Mouse (Mus musculus) hindbrain, embryonic 16.5 days (tissue): ENCODE measurements around the gene 2300002M23Rik. TPM values are rescaled to one million over a fixed set of nuclear protein-coding genes. Genes with fewer than 3 reads are reported as not detected.

Experiments
- ATAC-seq: fragments of 200-750 bp; cut with Nextera tagmentation; 2 replicates; pipeline ENCODE4 v1.8.0; 2017; ENCODE audit warnings: moderate TSS enrichment, moderate library complexity
- H3K27ac ChIP-seq: fragments of 300-500 bp; sonication (generic); 2 replicates; pipeline ENCODE4 v1.5.1; 2014; ENCODE audit warnings: low read depth, mild to moderate bottlenecking, control low read depth, low read length, moderate library complexity
- H3K27me3 ChIP-seq: fragments of 300-500 bp; sonication (generic); replicated peaks from 2 replicates; pipeline ENCODE4 v1.6.1; 2014; ENCODE audit warnings: low read length; ENCODE audit not compliant: control insufficient read depth, insufficient read depth
- H3K36me3 ChIP-seq: fragments of 300-500 bp; sonication (generic); 2 replicates; pipeline ENCODE4 v1.6.1; 2014; ENCODE audit warnings: mild to moderate bottlenecking, low read length, moderate library complexity, mixed read lengths; ENCODE audit not compliant: control insufficient read depth, insufficient read depth
- H3K4me1 ChIP-seq: fragments of 300-500 bp; sonication (generic); 2 replicates; pipeline ENCODE4 v1.6.1; 2014; ENCODE audit warnings: low read depth, low read length; ENCODE audit not compliant: control insufficient read depth, insufficient read depth
- H3K4me2 ChIP-seq: fragments of 300-500 bp; sonication (generic); 2 replicates; pipeline ENCODE4 v1.6.1; 2014; ENCODE audit warnings: mild to moderate bottlenecking, low read length, control low read depth, moderate library complexity
- H3K4me3 ChIP-seq: fragments of 300-500 bp; sonication (generic); 2 replicates; pipeline ENCODE4 v1.5.1; 2014; ENCODE audit warnings: mild to moderate bottlenecking, low read length, control low read depth, moderate library complexity
- H3K9ac ChIP-seq: fragments of 300-500 bp; sonication (generic); 2 replicates; pipeline ENCODE4 v1.6.1; 2014; ENCODE audit warnings: low read depth, mild to moderate bottlenecking, control low read depth, low read length, moderate library complexity
- H3K9me3 ChIP-seq: fragments of 300-500 bp; sonication (generic); 2 replicates; pipeline ENCODE4 v1.6.1; 2014; ENCODE audit warnings: mild to moderate bottlenecking, low read length, moderate library complexity; ENCODE audit not compliant: control insufficient read depth
- WGBS: fragments of 180-500 bp; shearing (Covaris S2); extraction: QIAGEN DNeasy Blood & Tissue Kit; methylation state at CpG from one replicate; pipeline ENCODE4 v1.1.7; 2014; 5-methylcytosine and 5-hydroxymethylcytosine counted together
- polyA plus RNA-seq: library from polyadenylated mRNA; unstranded; fragments of >200 nt; fragmentation: Nextera tagmentation; extraction: Ambion mirVana; gene quantifications from 2 replicates; pipeline ENCODE4 v1.2.1, GENCODE M21; 2015

The 2300002M23Rik gene
- polyA plus RNA-seq, 1 experiment from 2014 or later: 0.11 TPM

GRCm38 (mm10) chr17:35550871-35551270 is 16.4 kb upstream of the 2300002M23Rik start:
- Histone ChIP-seq H3K9ac (no peak overlapping the region), H3K4me3 (no peak overlapping the region), H3K27me3 (no peaks in the 10 kb centered on the region), H3K36me3 (no peaks in the 10 kb centered on the region), H3K4me1 (no peaks in the 10 kb centered on the region), H3K9me3 (no peaks in the 10 kb centered on the region), H3K4me2 (no peak overlapping the region), H3K27ac (no peak overlapping the region)
- 71% methylated on average over 8 of the region's 8 CpGs for WGBS
- ATAC-seq: no peak

GRCm38 (mm10) chr17:35551881-35552414 is 15.3 kb upstream of the 2300002M23Rik start, which contains the start of gene Cdsn:
Gene Cdsn (plus strand): TSS chr17:35552128.
- H3K36me3 ChIP-seq: no peaks in the 10 kb centered on the region
- no peak for ATAC-seq
- H3K4me2 ChIP-seq: no peak within 1 kb of the TSS
- no peak within 1 kb of the TSS for H3K4me3 ChIP-seq
- WGBS: 70% methylated on average over 10 of the region's 10 CpGs
- no peak within 1 kb of the TSS for H3K9ac ChIP-seq
- H3K9me3 ChIP-seq: no peaks in the 10 kb centered on the region
- no peaks in the 10 kb centered on the region for H3K27me3 ChIP-seq
- no peaks in the 10 kb centered on the region for H3K4me1 ChIP-seq
- no peak within 1 kb of the TSS for H3K27ac ChIP-seq

- H3K9ac ChIP-seq: no peak overlapping the region
- ATAC-seq: no peak
- H3K27ac ChIP-seq: no peak overlapping the region
- no peak overlapping the region for H3K4me2 ChIP-seq
- no peaks in the 10 kb centered on the region for H3K9me3 ChIP-seq
- no peak overlapping the region for H3K4me3 ChIP-seq
- H3K27me3 ChIP-seq: no peaks in the 10 kb centered on the region
- H3K36me3 ChIP-seq: no peaks in the 10 kb centered on the region
- no peaks in the 10 kb centered on the region for H3K4me1 ChIP-seq
- 83% methylated on average over 5 of the region's 5 CpGs for WGBS
Observed at GRCm38 (mm10) chr17:35554321-35554720, 12.9 kb upstream of the 2300002M23Rik start.

GRCm38 (mm10) chr17:35554761-35555397 is 12.4 kb upstream of the 2300002M23Rik start:
- Histone ChIP-seq H3K4me1 (no peaks in the 10 kb centered on the region), H3K4me2 (no peak overlapping the region), H3K27ac (no peak overlapping the region), H3K27me3 (no peaks in the 10 kb centered on the region), H3K9me3 (no peaks in the 10 kb centered on the region), H3K36me3 (no peaks in the 10 kb centered on the region), H3K9ac (no peak overlapping the region), H3K4me3 (no peak overlapping the region)
- no peak for ATAC-seq
- 92% methylated on average over 18 of the region's 18 CpGs for WGBS

- no peaks in the 10 kb centered on the region for H3K27me3 ChIP-seq
- WGBS: 90% methylated on average over 12 of the region's 13 CpGs
- H3K36me3 ChIP-seq: no peaks in the 10 kb centered on the region
- no peaks in the 10 kb centered on the region for H3K9me3 ChIP-seq
- ATAC-seq: no peak
- H3K4me1 ChIP-seq: no peaks in the 10 kb centered on the region
- no peak overlapping the region for H3K4me3 ChIP-seq
- no peak overlapping the region for H3K27ac ChIP-seq
- H3K9ac ChIP-seq: no peak overlapping the region
- H3K4me2 ChIP-seq: no peak overlapping the region
Observed at GRCm38 (mm10) chr17:35556186-35556765, 11.0 kb upstream of the 2300002M23Rik start.

GRCm38 (mm10) chr17:35556812-35557211 is 10.4 kb upstream of the 2300002M23Rik start:
- ATAC-seq: no peak
- WGBS: 28% methylated on average over 5 of the region's 5 CpGs

GRCm38 (mm10) chr17:35557351-35557750 is 9.9 kb upstream of the 2300002M23Rik start:
- Histone ChIP-seq H3K4me1 (no peaks in the 10 kb centered on the region), H3K4me3 (no peak overlapping the region), H3K9me3 (no peaks in the 10 kb centered on the region), H3K27me3 (no peaks in the 10 kb centered on the region), H3K9ac (no peak overlapping the region), H3K4me2 (no peak overlapping the region), H3K36me3 (no peaks in the 10 kb centered on the region), H3K27ac (no peak overlapping the region)
- 81% methylated on average over 9 of the region's 9 CpGs for WGBS
- no peak for ATAC-seq

More at GRCm38 (mm10) chr17:35556812-35557211, 10.4 kb upstream of the 2300002M23Rik start:
- Histone ChIP-seq H3K9me3 (no peaks in the 10 kb centered on the region), H3K9ac (no peak overlapping the region), H3K4me1 (no peaks in the 10 kb centered on the region), H3K36me3 (no peaks in the 10 kb centered on the region), H3K27ac (no peak overlapping the region), H3K4me2 (no peak overlapping the region), H3K4me3 (no peak overlapping the region), H3K27me3 (no peaks in the 10 kb centered on the region)

- 68% methylated on average over 8 of the region's 8 CpGs for WGBS
- Histone ChIP-seq H3K4me2 (no peak overlapping the region), H3K27me3 (no peaks in the 10 kb centered on the region), H3K4me1 (no peaks in the 10 kb centered on the region), H3K36me3 (no peaks in the 10 kb centered on the region), H3K4me3 (no peak overlapping the region), H3K27ac (no peak overlapping the region), H3K9ac (no peak overlapping the region), H3K9me3 (no peaks in the 10 kb centered on the region)
- no peak for ATAC-seq
Observed at GRCm38 (mm10) chr17:35558216-35558615, 9.0 kb upstream of the 2300002M23Rik start.

- ATAC-seq: no peak
- H3K9ac ChIP-seq: no peak overlapping the region; the same call in 1 of the 2 replicates
- 27% methylated on average over 9 of the region's 9 CpGs for WGBS
Observed at GRCm38 (mm10) chr17:35567767-35568166, 517 bp downstream of the 2300002M23Rik start.

More at GRCm38 (mm10) chr17:35567767-35568166, 517 bp downstream of the 2300002M23Rik start:
- Histone ChIP-seq H3K4me3 (no peak overlapping the region), H3K27ac (no peak overlapping the region), H3K36me3 (no peaks in the 10 kb centered on the region), H3K4me2 (no peak overlapping the region), H3K9me3 (no peaks in the 10 kb centered on the region), H3K27me3 (0 out of 2 replicates have a peak, but pooled peaks cover 4% of the 10 kb centered on the region), H3K4me1 (peaks cover 10% of the 10 kb centered on the region)
